Mouse (Mus musculus) lung, adult 2 months (tissue): Measurements from ENCODE around the gene Slc13a5. TPM values are rescaled to one million over a fixed set of nuclear protein-coding genes. Genes with fewer than 3 reads are reported as not detected.

Source experiments
- DNase-seq: peaks from one replicate; pipeline ENCODE4 v3.0.0; 2022
- H3K4me1 ChIP-seq: fragments of 200-500 bp; 2 replicates; pipeline ENCODE4 v1.6.1; 2011; ENCODE audit warnings: low read length; ENCODE audit not compliant: control insufficient read depth, insufficient read depth
- H3K4me3 ChIP-seq: fragments of 200-500 bp; replicated peaks from 2 replicates; pipeline ENCODE3; 2011; ENCODE audit warnings: low read depth, mild to moderate bottlenecking, control low read depth, low read length; ENCODE audit errors: extremely low read depth
- CTCF ChIP-seq: fragments of 200-500 bp; IDR thresholded peaks from 2 replicates; pipeline ENCODE4 v1.5.1; 2011; ENCODE audit warnings: mild to moderate bottlenecking, low read length, control low read depth; ENCODE audit not compliant: insufficient read depth
- POLR2A ChIP-seq: fragments of 200-500 bp; IDR thresholded peaks from 2 replicates; pipeline ENCODE4 v1.6.1; 2011; ENCODE audit warnings: low read depth, mild to moderate bottlenecking, control low read depth, low read length, borderline replicate concordance; ENCODE audit errors: extremely low read depth
- WGBS: fragments of 180-500 bp; shearing (Covaris S2); methylation state at CpG from one replicate; pipeline ENCODE4 v1.1.7; 2018; 5-methylcytosine and 5-hydroxymethylcytosine counted together
- polyA plus RNA-seq: library from polyadenylated mRNA; depleted of rRNA; stranded (reverse); fragments of >200 nt; gene quantifications from 2 replicates; pipeline ENCODE4 v1.2.3, GENCODE M21; 2012

Gene Slc13a5
- polyA plus RNA-seq, 1 experiment = not detected

GRCm38 (mm10) chr11:72287126-72287525, 20.1 kb upstream of the Slc13a5 start:
- DNase-seq = no peak
- H3K4me3 ChIP-seq = no peak overlapping the region
- H3K4me1 ChIP-seq = no peaks in the 10 kb centered on the region
- 91% methylated on average over 2 of the region's 2 CpGs for whole genome bisulfite sequencing
- TF ChIP-seq POLR2A (no peak), CTCF (no peak)

GRCm38 (mm10) chr11:72286651-72287050, 19.6 kb upstream of the Slc13a5 start:
- 72% methylated on average over 3 of the region's 3 CpGs for WGBS
- TF ChIP-seq CTCF (no peak), POLR2A (no peak)
- H3K4me1 ChIP-seq = no peaks in the 10 kb centered on the region
- no peak for DNase-seq
- H3K4me3 ChIP-seq = no peak overlapping the region

DNA sequence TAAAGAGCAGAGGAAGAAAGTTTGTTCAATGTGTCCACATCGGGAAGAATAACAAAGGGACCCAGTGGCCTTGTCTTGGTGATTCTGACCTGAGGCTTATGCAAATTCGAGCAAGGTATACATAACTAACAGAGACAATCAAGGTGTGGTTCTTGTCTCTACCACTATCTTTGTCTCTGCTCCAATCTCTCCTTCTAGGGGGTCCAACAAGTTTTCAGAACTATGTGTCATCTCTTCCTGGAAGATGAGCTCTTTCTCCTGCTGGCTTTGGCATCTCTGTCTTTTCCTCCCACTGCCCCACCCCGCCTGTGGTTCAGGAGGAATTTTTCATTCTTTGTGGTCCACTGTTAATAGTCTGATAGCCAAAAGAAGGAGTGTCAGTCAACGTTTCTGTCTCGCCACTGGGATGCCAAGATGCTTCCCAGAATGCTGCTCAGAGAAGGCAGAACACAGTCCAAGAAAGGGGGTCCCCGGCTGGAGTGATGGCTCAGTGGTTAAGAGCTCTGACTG, 19.0 kb upstream of the Slc13a5 start:
- no peak for DNase-seq

DNA sequence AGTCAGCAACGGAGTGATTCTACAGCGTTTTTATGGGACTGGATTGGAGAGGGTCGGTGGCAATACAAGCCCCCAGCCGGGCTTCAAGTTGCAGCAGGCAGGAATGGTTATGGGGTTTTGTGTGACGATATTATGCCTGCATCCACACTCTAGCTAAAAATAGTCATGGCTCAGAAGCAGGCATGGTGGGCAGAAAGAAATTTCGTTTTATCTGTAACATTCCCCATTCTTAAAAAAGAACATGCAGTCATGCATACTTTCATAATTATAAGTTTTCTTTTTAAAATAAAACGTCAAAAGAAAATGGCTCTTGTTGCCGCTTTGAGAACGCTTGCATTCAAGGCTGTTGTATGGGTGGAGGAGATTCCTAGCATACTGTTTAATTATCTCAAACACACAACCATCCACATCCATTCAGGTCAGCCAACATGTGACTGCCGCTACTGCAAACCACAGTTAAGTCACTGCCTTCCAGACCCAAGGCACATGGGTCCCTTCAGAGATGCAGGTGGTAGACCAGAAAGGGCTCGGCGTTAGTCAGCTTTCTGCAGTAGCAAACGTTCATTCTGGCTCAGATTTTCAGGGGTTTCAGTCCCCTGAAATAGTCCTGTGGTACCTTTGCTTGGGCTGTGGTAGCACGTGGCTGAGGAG, 17.6 kb upstream of the Slc13a5 start:
- 75% methylated on average over 14 of the region's 14 CpGs for WGBS
- H3K4me3 ChIP-seq = no peak overlapping the region
- DNase-seq = no peak
- TF ChIP-seq POLR2A = no peak
- TF ChIP-seq CTCF = no peak
- H3K4me1 ChIP-seq = no peaks in the 10 kb centered on the region

More for the DNA sequence above, 19.0 kb upstream of the Slc13a5 start:
- Histone ChIP-seq H3K4me3 (no peak overlapping the region), H3K4me1 (no peaks in the 10 kb centered on the region)
- WGBS = 74% methylated on average over 6 of the region's 6 CpGs
- no peak for TF ChIP-seq CTCF
- TF ChIP-seq POLR2A = no peak

GRCm38 (mm10) chr11:72283486-72284224, 16.6 kb upstream of the Slc13a5 start:
- TF ChIP-seq POLR2A = no peak
- Histone ChIP-seq H3K4me3 (no peak overlapping the region), H3K4me1 (no peaks in the 10 kb centered on the region)
- WGBS = 87% methylated on average over 16 of the region's 16 CpGs
- no peak for DNase-seq

- no peak overlapping the region for H3K4me3 ChIP-seq
- no peak for DNase-seq
- no peaks in the 10 kb centered on the region for H3K4me1 ChIP-seq
- WGBS = 41% methylated on average over 5 of the region's 5 CpGs
- TF ChIP-seq POLR2A = no peak
- no peak for TF ChIP-seq CTCF
Observed at GRCm38 (mm10) chr11:72281852-72282400, 14.9 kb upstream of the Slc13a5 start.

GRCm38 (mm10) chr11:72281143-72281851, 14.3 kb upstream of the Slc13a5 start:
- DNase-seq = no peak
- no peak overlapping the region for H3K4me3 ChIP-seq
- no peaks in the 10 kb centered on the region for H3K4me1 ChIP-seq
- WGBS = 59% methylated on average over 5 of the region's 5 CpGs
- no peak for TF ChIP-seq POLR2A
- no peak for TF ChIP-seq CTCF

DNA sequence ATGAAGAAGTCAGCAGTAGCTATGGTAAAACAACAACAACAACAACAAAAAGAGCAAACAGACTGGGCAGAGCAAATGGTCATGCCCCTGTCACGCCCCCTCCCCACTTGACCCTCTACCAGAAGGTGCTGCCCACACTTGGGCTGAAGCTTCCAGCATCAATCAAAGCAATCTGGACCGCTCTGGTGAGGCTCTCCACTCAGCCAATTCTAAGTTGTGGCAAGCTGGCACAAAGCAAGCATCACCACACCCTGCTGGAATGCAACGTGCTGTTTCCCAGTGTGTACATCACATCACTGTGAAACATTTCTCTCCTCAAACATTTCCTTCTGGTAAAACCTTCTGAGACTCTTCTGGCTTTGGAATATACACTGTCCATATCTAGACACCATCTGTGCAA, 6.3 kb upstream of the Slc13a5 start:
- no peak for DNase-seq
- Histone ChIP-seq H3K4me3 (no peak overlapping the region), H3K4me1 (no peaks in the 10 kb centered on the region)
- WGBS = 45% methylated on average over 3 of the region's 3 CpGs
- no peak for TF ChIP-seq POLR2A

DNA sequence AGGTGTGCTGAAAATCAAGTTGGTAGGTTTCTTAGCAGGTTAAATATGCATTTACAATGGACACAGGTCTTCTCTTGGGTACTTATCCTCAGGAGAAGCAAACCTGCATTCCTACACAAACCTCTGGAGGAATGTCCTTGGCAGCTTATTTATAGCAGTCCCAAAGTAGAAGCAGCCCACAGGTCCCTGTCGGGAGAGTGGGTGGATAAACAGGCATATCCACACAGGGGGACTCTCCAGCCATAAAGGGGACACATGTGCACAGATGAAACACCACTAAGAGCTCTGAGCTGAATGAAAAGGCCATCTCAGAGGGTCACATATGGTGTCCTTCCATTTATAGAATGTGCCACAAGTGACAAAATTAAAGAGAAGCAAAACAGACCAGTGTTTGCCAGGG, 4.7 kb upstream of the Slc13a5 start:
- no peak for TF ChIP-seq POLR2A
- TF ChIP-seq CTCF = no peak
- WGBS = 38% methylated on average over 1 of the region's 1 CpGs

DNA sequence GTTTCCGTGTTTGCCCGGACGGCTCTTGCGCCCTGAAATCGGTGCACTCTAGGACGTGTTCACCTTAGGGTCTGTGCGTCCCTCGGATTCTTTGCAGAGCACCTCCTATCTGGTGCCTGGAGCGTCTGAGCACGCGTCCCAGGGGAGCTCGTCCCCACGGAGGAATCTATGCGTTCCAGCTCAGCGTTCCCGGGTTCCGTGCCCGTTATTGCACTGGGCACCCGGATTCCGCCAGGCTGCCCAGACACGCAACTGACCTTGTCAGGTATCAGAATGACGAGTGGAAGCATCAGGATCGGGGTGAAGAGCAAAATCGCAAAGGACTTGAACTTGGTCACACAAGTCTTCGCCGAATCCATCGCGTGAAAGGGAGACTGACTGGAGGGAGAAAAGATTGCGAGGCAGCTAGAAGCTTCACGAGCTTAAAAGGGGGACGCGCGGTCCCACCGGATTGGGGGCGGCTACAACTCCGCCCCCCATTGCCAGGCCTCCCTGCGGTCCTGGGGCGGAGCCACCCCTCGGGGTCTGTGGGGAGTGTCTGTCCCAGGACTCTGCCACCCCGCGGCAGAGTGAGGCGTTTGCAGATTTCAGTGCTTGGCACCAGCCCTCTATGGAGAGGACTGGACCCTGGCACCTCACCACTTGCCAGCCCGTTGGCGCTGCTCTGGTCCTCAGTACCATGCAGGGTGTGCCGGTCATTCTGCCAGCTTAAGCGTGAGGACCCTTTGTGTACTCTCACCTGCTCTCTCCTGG, 639 bp downstream of the Slc13a5 start:
- 2% methylated on average over 46 of the region's 46 CpGs for WGBS
- Histone ChIP-seq H3K4me3 (peak overlapping the region; percentile 45), H3K4me1 (peaks cover 6% of the 10 kb centered on the region)
- TF ChIP-seq POLR2A = no peak
- no peak for TF ChIP-seq CTCF
- peak; percentile 18 for DNase-seq

More for the DNA sequence above, 4.7 kb upstream of the Slc13a5 start:
- H3K4me3 ChIP-seq = no peak overlapping the region
- peaks cover under 1% of the 10 kb centered on the region; the same call in 1 of the 2 replicates for H3K4me1 ChIP-seq
- no peak for DNase-seq
